Mouse (Mus musculus): Measurements from ENCODE around the gene Ptprz1.

- TF ChIP-seq CTCF (IDR thresholded peaks at IDR 0.05; ENCODE audit: low read depth) (no peak), EP300 (IDR thresholded peaks at IDR 0.05; ENCODE audit: low read depth) (no peak)
These were observed 200.8 kb downstream of the Ptprz1 start for GRCm38 (mm10) chr6:23076060-23076459.
